Mouse (Mus musculus): ENCODE data around the gene Olfr70.
A peak's percentile ranks its signal among the peaks of the same experiment; 100 is the strongest.

Olfr70 gene

GRCm38 (mm10) chr4:43700707-43701106 lies at the start of gene Olfr70:
Olfr70 (minus strand) TSS chr4:43700807.
- DNase-seq (ENCODE audit: low spot score): no peak

GRCm38 (mm10) chr4:43745187-43745586 lies 44.6 kb upstream of the Olfr70 start:
- DNase-seq (ENCODE audit: low spot score): no peak

- no peak for DNase-seq (ENCODE audit: low spot score)
Observed at GRCm38 (mm10) chr4:43743099-43743498, 42.5 kb upstream of the Olfr70 start.

GRCm38 (mm10) chr4:43742637-43743036 lies 42.0 kb upstream of the Olfr70 start:
- DNase-seq (ENCODE audit: low spot score): no peak

GRCm38 (mm10) chr4:43741526-43741925 lies 40.9 kb upstream of the Olfr70 start:
- DNase-seq (ENCODE audit: low spot score): no peak

GRCm38 (mm10) chr4:43738989-43739674 lies 38.5 kb upstream of the Olfr70 start:
- DNase-seq (ENCODE audit: low spot score): no peak

- no peak for DNase-seq (ENCODE audit: low spot score)
Observed at GRCm38 (mm10) chr4:43737144-43737543, 36.5 kb upstream of the Olfr70 start.

- no peak for DNase-seq (ENCODE audit: low spot score)
Observed at GRCm38 (mm10) chr4:43733186-43733585, 32.6 kb upstream of the Olfr70 start.

GRCm38 (mm10) chr4:43732171-43732570 lies 31.6 kb upstream of the Olfr70 start:
- no peak for DNase-seq (ENCODE audit: low spot score)

- DNase-seq (ENCODE audit: low spot score): no peak
Observed at GRCm38 (mm10) chr4:43730750-43731297, 30.2 kb upstream of the Olfr70 start.

- DNase-seq (ENCODE audit: low spot score): no peak
Observed at GRCm38 (mm10) chr4:43729794-43730550, 29.4 kb upstream of the Olfr70 start, which contains the start of gene Spaar. Spaar (plus strand) TSS chr4:43730034.

GRCm38 (mm10) chr4:43729126-43729525 lies 28.5 kb upstream of the Olfr70 start:
- DNase-seq (ENCODE audit: low spot score): no peak

GRCm38 (mm10) chr4:43728576-43728954 lies 28.0 kb upstream of the Olfr70 start:
- peak; percentile 75 for DNase-seq (ENCODE audit: low spot score)

GRCm38 (mm10) chr4:43727718-43728575 lies 27.3 kb upstream of the Olfr70 start:
- no peak for DNase-seq (ENCODE audit: low spot score)

GRCm38 (mm10) chr4:43726995-43727394 lies 26.4 kb upstream of the Olfr70 start, which contains the start of gene Hrct1:
Hrct1 (plus strand) TSS chr4:43727188.
- DNase-seq (ENCODE audit: low spot score): peak; percentile 88

GRCm38 (mm10) chr4:43726228-43726993 lies 25.8 kb upstream of the Olfr70 start:
- no peak for DNase-seq (ENCODE audit: low spot score)

- DNase-seq (ENCODE audit: low spot score): peak; percentile 67
Observed at GRCm38 (mm10) chr4:43724764-43725163, 24.2 kb upstream of the Olfr70 start.

- no peak for DNase-seq (ENCODE audit: low spot score)
Observed at GRCm38 (mm10) chr4:43722191-43722590, 21.6 kb upstream of the Olfr70 start.

GRCm38 (mm10) chr4:43720491-43721228 lies 20.1 kb upstream of the Olfr70 start:
- DNase-seq (ENCODE audit: low spot score): no peak

GRCm38 (mm10) chr4:43713652-43714219 lies 13.1 kb upstream of the Olfr70 start:
- no peak for DNase-seq (ENCODE audit: low spot score)
